In the genomic region with DNA sequence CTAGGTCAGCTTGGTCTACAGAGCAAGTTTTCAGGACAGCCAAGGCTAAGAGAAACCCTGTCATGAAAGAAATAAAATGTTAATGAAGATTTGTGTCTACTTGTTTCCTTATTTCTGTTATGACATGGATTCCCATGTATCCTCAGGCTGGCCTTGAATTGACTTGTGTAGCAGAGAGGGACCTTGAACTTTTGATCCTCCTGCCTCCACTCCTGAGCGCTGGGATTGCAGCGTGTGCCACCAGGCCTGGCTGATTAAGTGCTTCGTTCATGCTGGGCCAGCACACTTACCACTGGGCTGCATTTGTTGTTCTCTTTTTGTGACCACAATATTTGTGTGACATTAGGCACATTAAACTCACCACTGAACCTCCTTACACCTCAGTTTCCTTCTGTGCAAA, we compare ENCODE assay signal across 28 mouse cellular contexts. TPM values are rescaled to one million over a fixed set of nuclear protein-coding genes. Genes with fewer than 3 reads are reported as not detected.
"Had no signal": no experiment of that assay in that cellular context is flagged by ENCODE, and none has a peak within 500 bp of the region (broad histone marks: within the 10 kb centered on the region; RNA-seq: fewer than 3 reads in every experiment).

No protein-coding gene starts in this region.

- H3K36me3 ChIP-seq: embryonic facial prominence, embryonic 10.5 days; embryonic facial prominence, embryonic 12.5 days; embryonic facial prominence, embryonic 13.5 days; embryonic facial prominence, embryonic 15.5 days; forebrain, embryonic 10.5 days; forebrain, embryonic 12.5 days; forebrain, embryonic 15.5 days; heart, embryonic 10.5 days had no signal

- H3K4me1 ChIP-seq: embryonic facial prominence, embryonic 10.5 days; embryonic facial prominence, embryonic 12.5 days; embryonic facial prominence, embryonic 13.5 days; embryonic facial prominence, embryonic 15.5 days; forebrain, embryonic 10.5 days; forebrain, embryonic 12.5 days; forebrain, embryonic 13.5 days; forebrain, embryonic 15.5 days had no signal

- ATAC-seq: forebrain, embryonic 13.5 days; forebrain, embryonic 14.5 days; forebrain, embryonic 15.5 days; forebrain, embryonic 16.5 days; forebrain, postnatal 0 days had no signal

- H3K27me3 ChIP-seq: embryonic facial prominence, embryonic 12.5 days; embryonic facial prominence, embryonic 13.5 days; embryonic facial prominence, embryonic 15.5 days; forebrain, embryonic 12.5 days; forebrain, embryonic 13.5 days; forebrain, embryonic 15.5 days had no signal

- H3K27ac ChIP-seq: embryonic facial prominence, embryonic 10.5 days; embryonic facial prominence, embryonic 12.5 days; embryonic facial prominence, embryonic 13.5 days; embryonic facial prominence, embryonic 15.5 days; forebrain, embryonic 10.5 days; forebrain, embryonic 12.5 days; forebrain, embryonic 13.5 days; forebrain, embryonic 15.5 days; gastrocnemius, adult 2 months; heart, adult 2 months; heart, embryonic 10.5 days had no signal

- H3K4me2 ChIP-seq: embryonic facial prominence, embryonic 12.5 days; embryonic facial prominence, embryonic 13.5 days; embryonic facial prominence, embryonic 15.5 days; forebrain, embryonic 12.5 days; forebrain, embryonic 13.5 days; forebrain, embryonic 15.5 days; heart, embryonic 11.5 days had no signal

- DNase-seq: cerebellum, postnatal 14 days; cerebellum, postnatal 25 days; cerebellum, postnatal 36 days; embryo, embryonic 11 days; forebrain, postnatal 0 days; gastrocnemius, adult 2 months; gastrocnemius, postnatal 10 days; gastrocnemius, postnatal 14 days; gastrocnemius, postnatal 25 days; gastrocnemius, postnatal 36 days; heart, adult 11 months; heart, adult 18-20 months; heart, adult 2 months had no signal

- H3K4me3 ChIP-seq: embryonic facial prominence, embryonic 10.5 days; embryonic facial prominence, embryonic 12.5 days; embryonic facial prominence, embryonic 13.5 days; embryonic facial prominence, embryonic 15.5 days; erythroblast, embryonic 14.5 days; forebrain, embryonic 10.5 days; forebrain, embryonic 12.5 days; forebrain, embryonic 13.5 days; forebrain, embryonic 15.5 days; gastrocnemius, adult 2 months; heart, adult 2 months; heart, embryonic 10.5 days had no signal

- H3K9ac ChIP-seq: embryonic facial prominence, embryonic 12.5 days; embryonic facial prominence, embryonic 13.5 days; embryonic facial prominence, embryonic 15.5 days; forebrain, embryonic 12.5 days; forebrain, embryonic 13.5 days; forebrain, embryonic 15.5 days; forebrain, postnatal 0 days had no signal

- H3K9me3 ChIP-seq: embryonic facial prominence, embryonic 10.5 days; embryonic facial prominence, embryonic 12.5 days; embryonic facial prominence, embryonic 13.5 days; embryonic facial prominence, embryonic 15.5 days; forebrain, embryonic 10.5 days; forebrain, embryonic 12.5 days; forebrain, embryonic 13.5 days; forebrain, embryonic 15.5 days; heart, embryonic 10.5 days had no signal

RNA-seq across cellular contexts. Expression of a gene that starts 16.1 kb away (rescaled TPM):
- total RNA-seq: common myeloid progenitor, adult 5-6 weeks; gastrocnemius, postnatal 10 days; granulocyte monocyte progenitor cell, adult 5-6 weeks had no signal
- polyA plus RNA-seq: erythroblast, embryonic 14.5 days had no signal
